Mouse (Mus musculus) bone marrow macrophage, adult 2 months (primary cell): ENCODE data around the gene Bptf. TPM values are rescaled to one million over a fixed set of nuclear protein-coding genes. Genes with fewer than 3 reads are reported as not detected.
"Not testable (repeated sequence)": the region's sequence is repeated elsewhere in the genome, so short reads cannot be mapped to it uniquely, and the experiment has no call there.

ENCODE experiments used
- H3K27ac ChIP-seq: 2 replicates; pipeline ENCODE4 v1.5.1; 2012; ENCODE audit warnings: low read depth, low read length; ENCODE audit not compliant: insufficient read depth
- H3K4me1 ChIP-seq: 2 replicates; pipeline ENCODE4 v1.6.1; 2012; ENCODE audit warnings: low read length; ENCODE audit not compliant: control insufficient read depth, insufficient read depth
- H3K4me3 ChIP-seq: 2 replicates; pipeline ENCODE4 v1.5.1; 2012; ENCODE audit warnings: mild to moderate bottlenecking, low read length, moderate library complexity; ENCODE audit not compliant: insufficient read depth
- CTCF ChIP-seq: IDR thresholded peaks from 2 replicates; pipeline ENCODE4 v1.5.1; 2012; ENCODE audit warnings: low read depth, mild to moderate bottlenecking, low read length, moderate library complexity
- POLR2A ChIP-seq: IDR thresholded peaks from 2 replicates; pipeline ENCODE4 v1.6.1; 2012; ENCODE audit warnings: mild to moderate bottlenecking, low read depth, low read length, borderline replicate concordance
- polyA plus RNA-seq: library from polyadenylated mRNA; stranded (reverse); fragments of >200 nt; gene quantifications from 2 replicates; pipeline ENCODE4 v1.2.4, GENCODE M21; 2012; ENCODE audit not compliant: missing spikeins, insufficient read depth, insufficient read length

The Bptf gene
- polyA plus RNA-seq, 1 experiment = 38.2 TPM

DNA sequence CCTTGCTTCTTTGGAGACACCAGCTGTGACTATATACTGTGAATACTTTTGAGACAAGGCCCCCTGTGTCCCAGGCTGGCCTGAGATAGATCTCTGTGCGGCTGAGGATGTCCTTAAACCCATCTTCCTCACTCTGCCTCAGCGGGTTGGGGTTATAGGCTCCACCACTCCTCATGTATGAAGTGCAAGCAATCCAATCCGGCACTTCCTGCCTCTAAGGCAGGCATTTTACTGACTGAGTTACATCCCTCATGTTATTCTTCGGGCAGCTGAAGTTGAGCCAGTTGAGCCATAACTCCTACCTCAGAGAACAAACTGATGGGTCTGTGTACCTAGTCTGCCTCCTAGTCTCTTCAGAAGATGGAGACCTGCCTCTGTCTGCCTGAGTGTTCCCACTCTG is 107.5 kb downstream of the Bptf start:
- Histone ChIP-seq H3K4me3 (no peak overlapping the region), H3K4me1 (peaks cover 12% of the 10 kb centered on the region), H3K27ac (no peak overlapping the region)
- TF ChIP-seq POLR2A (no peak), CTCF (no peak)

DNA sequence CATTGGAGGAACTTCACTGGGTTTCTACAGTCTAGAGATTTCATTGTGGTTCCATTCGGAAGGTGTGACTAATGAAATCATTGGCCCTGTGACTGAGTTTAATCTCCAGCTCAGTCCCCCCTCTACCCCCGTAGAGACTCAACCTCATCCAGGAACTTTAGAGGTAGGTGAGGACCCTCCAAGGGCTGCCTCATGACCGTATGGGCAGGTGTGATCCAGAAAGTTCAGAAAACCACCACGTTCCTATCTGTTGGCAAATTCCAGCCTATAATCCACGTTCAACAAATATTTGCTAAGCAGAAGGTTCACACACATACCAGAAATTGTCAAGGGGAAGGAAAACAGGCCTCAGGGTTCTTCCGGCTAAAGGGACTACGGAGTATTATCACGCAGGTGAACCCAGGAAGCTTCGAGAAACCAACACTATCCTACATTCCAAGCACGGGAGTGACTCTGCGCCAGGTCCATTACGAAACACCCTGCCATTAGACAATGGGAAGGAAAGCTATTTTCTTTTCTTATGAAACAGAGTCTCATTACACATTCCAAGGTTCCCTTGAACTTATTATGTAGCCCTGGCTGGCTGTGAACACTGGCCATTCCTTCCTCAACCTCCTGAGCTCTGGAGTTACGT is 109.8 kb downstream of the Bptf start:
- Histone ChIP-seq H3K4me1 (peaks cover 9% of the 10 kb centered on the region), H3K4me3 (no peak overlapping the region), H3K27ac (no peak overlapping the region)
- TF ChIP-seq POLR2A (no peak), CTCF (no peak)

GRCm38 (mm10) chr11:107019722-107020121 is 112.2 kb downstream of the Bptf start:
- not testable (repeated sequence) for H3K27ac ChIP-seq, H3K4me1 ChIP-seq, H3K4me3 ChIP-seq

GRCm38 (mm10) chr11:107019318-107019717 is 112.6 kb downstream of the Bptf start:
- TF ChIP-seq POLR2A = no peak
- TF ChIP-seq CTCF = no peak
- no peak overlapping the region for H3K27ac ChIP-seq
- no peak overlapping the region for H3K4me3 ChIP-seq
- peaks cover 2% of the 10 kb centered on the region; the same call in 1 of the 2 replicates for H3K4me1 ChIP-seq

GRCm38 (mm10) chr11:107018606-107019005 is 113.3 kb downstream of the Bptf start:
- TF ChIP-seq POLR2A (no peak), CTCF (peak; percentile 35; the same call in 1 of the 2 replicates)
- H3K4me3 ChIP-seq = no peak overlapping the region

DNA sequence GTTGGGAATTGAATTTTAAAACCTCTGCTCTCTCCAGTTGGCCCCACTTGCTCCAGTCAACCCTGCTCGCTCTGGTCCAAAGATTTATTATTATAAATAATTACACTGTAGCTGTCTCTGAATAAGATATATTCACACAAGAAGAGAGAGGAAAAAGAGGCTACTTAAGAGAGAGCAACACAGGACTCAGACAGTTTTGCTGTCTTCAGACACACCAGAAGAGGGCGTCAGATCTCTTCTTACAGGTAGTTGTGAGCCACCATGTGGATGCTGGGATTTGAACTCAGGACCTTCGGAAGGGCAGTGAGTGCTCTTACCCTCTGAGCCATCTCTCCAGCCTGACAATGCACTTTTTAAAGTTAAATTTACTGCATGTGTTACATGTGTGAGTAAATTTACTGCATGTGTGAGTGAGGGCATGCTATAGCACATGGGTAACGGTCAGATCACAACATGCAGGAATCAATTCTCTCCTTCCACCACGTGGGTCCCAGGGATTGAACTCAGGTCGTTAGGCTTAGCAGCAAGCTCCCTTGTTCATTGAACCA is 114.5 kb downstream of the Bptf start:
- peaks cover under 1% of the 10 kb centered on the region; the same call in 1 of the 2 replicates for H3K4me1 ChIP-seq
- no peak overlapping the region for H3K27ac ChIP-seq
- H3K4me3 ChIP-seq = no peak overlapping the region
- no peak for TF ChIP-seq CTCF
- TF ChIP-seq POLR2A = no peak

More at GRCm38 (mm10) chr11:107018606-107019005, 113.3 kb downstream of the Bptf start:
- Histone ChIP-seq H3K27ac (no peak overlapping the region), H3K4me1 (peaks cover 2% of the 10 kb centered on the region; the same call in 1 of the 2 replicates)

GRCm38 (mm10) chr11:107016893-107017292 is 115.0 kb downstream of the Bptf start:
- no peak overlapping the region for H3K27ac ChIP-seq
- TF ChIP-seq CTCF (no peak), POLR2A (no peak)
- no peak overlapping the region for H3K4me3 ChIP-seq
- no peaks in the 10 kb centered on the region for H3K4me1 ChIP-seq

GRCm38 (mm10) chr11:107015535-107016187 is 116.3 kb downstream of the Bptf start:
- H3K4me1 ChIP-seq, H3K27ac ChIP-seq, H3K4me3 ChIP-seq: not testable (repeated sequence)

- peaks cover 6% of the 10 kb centered on the region; the same call in 1 of the 2 replicates for H3K4me1 ChIP-seq
- no peak overlapping the region for H3K27ac ChIP-seq
- H3K4me3 ChIP-seq = no peak overlapping the region
- no peak for TF ChIP-seq POLR2A
- no peak; the same call in 1 of the 2 replicates for TF ChIP-seq CTCF
Observed at GRCm38 (mm10) chr11:107014597-107015309, 117.2 kb downstream of the Bptf start.
